Mouse (Mus musculus) olfactory bulb, adult 2 months (tissue): ENCODE measurements at regions not wholly inside any gene's neighbourhood (a gene's known extent, or its start where the extent isn't known, plus 50 kb on each side); places are given as distances from the start of the nearest gene placed in this dataset.

Experiments
- CTCF ChIP-seq: fragments of 200-500 bp; IDR thresholded peaks from 2 replicates; pipeline ENCODE4 v1.5.1; 2012; ENCODE audit warnings: low read depth, mild to moderate bottlenecking, low read length, moderate library complexity; ENCODE audit not compliant: insufficient read depth
- POLR2A ChIP-seq: fragments of 200-500 bp; IDR thresholded peaks from 2 replicates; pipeline ENCODE4 v1.6.1; 2012; ENCODE audit warnings: mild to moderate bottlenecking, low read depth, low read length, moderate library complexity; ENCODE audit not compliant: insufficient read depth

DNA sequence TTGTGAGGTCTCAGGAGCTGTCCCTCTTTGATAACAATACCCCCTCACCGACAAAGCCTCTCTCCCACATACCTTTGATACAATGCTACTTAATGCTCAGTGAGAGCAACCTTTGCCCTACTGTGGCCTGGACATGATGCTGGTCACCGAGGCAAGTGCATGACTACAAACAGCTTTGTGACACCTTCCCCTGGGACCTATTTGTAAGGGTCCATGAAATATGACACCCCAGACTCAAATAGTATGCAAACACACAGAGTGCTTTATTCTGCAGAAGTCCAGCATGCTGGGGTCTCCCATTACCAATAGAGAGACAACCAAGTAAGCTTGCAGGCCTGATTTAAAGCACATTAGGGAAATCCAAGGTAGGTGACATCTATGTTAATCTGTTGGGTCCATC, 210.6 kb downstream of the Xxylt1 start:
- no peak for TF ChIP-seq POLR2A
- TF ChIP-seq CTCF = no peak
